Mouse (Mus musculus) liver, adult 2 months (tissue): ENCODE measurements around the gene Klrb1c. TPM values are rescaled to one million over a fixed set of nuclear protein-coding genes. Genes with fewer than 3 reads are reported as not detected.

ENCODE experiments used
- DNase-seq: peaks from one replicate; pipeline ENCODE4 v3.0.0-alpha.2; 2011; ENCODE audit warnings: low read depth, low spot score; ENCODE audit errors: extremely low read depth
- H3K27ac ChIP-seq: fragments of 200-500 bp; replicated peaks from 2 replicates; pipeline ENCODE4 v1.5.1; 2012; ENCODE audit warnings: low read depth, mild to moderate bottlenecking, control low read depth, inconsistent platforms, low read length; ENCODE audit not compliant: insufficient read depth
- H3K27me3 ChIP-seq: fragments of 200-500 bp; 2 replicates; pipeline ENCODE4 v1.6.1; 2012; ENCODE audit warnings: mild to moderate bottlenecking, moderate library complexity, low read length, inconsistent platforms; ENCODE audit not compliant: control insufficient read depth, insufficient read depth
- H3K36me3 ChIP-seq: fragments of 200-500 bp; 2 replicates; pipeline ENCODE4 v1.6.1; 2012; ENCODE audit warnings: low read length, inconsistent platforms; ENCODE audit not compliant: control insufficient read depth, insufficient read depth
- H3K4me1 ChIP-seq: fragments of 200-500 bp; 2 replicates; pipeline ENCODE4 v1.6.1; 2011; ENCODE audit warnings: low read length; ENCODE audit not compliant: control insufficient read depth, insufficient read depth
- H3K4me3 ChIP-seq: fragments of 200-500 bp; 2 replicates; pipeline ENCODE4 v1.5.1; 2011; ENCODE audit warnings: low read depth, mild to moderate bottlenecking, control low read depth, low read length, moderate library complexity; ENCODE audit not compliant: insufficient read depth
- H3K79me2 ChIP-seq: fragments of 200-500 bp; 2 replicates; pipeline ENCODE4 v1.6.1; 2012; ENCODE audit warnings: inconsistent platforms, mild to moderate bottlenecking, low read length, moderate library complexity; ENCODE audit not compliant: control insufficient read depth, insufficient read depth
- H3K9ac ChIP-seq: fragments of 200-500 bp; 2 replicates; pipeline ENCODE4 v1.6.1; 2012; ENCODE audit warnings: low read depth, mild to moderate bottlenecking, control low read depth, inconsistent platforms, low read length
- CTCF ChIP-seq: fragments of 200-500 bp; IDR thresholded peaks from 2 replicates; pipeline ENCODE4 v1.5.1; 2011; ENCODE audit warnings: low read depth, low read length, control low read depth
- POLR2A ChIP-seq: fragments of 200-500 bp; IDR thresholded peaks from 2 replicates; pipeline ENCODE4 v1.6.1; 2011; ENCODE audit warnings: low read length, control low read depth; ENCODE audit not compliant: insufficient read depth; ENCODE audit errors: extremely low read depth
- WGBS: fragments of 180-500 bp; shearing (Covaris S2); methylation state at CpG from one replicate; pipeline ENCODE4 v1.1.7; 2018; 5-methylcytosine and 5-hydroxymethylcytosine counted together
- polyA plus RNA-seq: library from polyadenylated mRNA; depleted of rRNA; stranded (reverse); fragments of >200 nt; gene quantifications from 2 replicates; pipeline ENCODE4 v1.2.3, GENCODE M21; 2012; rRNA removed
- total RNA-seq: library from RNA; depleted of rRNA; stranded (reverse); fragments of >200 nt; gene quantifications from 2 replicates; pipeline ENCODE4 v1.2.3, GENCODE M21; 2014; rRNA removed

Klrb1c gene
- 0.74 and 1.1 TPM in 2 replicates for total RNA-seq
- polyA plus RNA-seq, result 0.13 and 0.17 TPM in 2 replicates

GRCm38 (mm10) chr6:128789115-128789514, at the start of gene Klrb1c:
Klrb1c (minus strand) TSS chr6:128789215.
- Histone ChIP-seq H3K79me2 (no peaks in the 10 kb centered on the region), H3K27me3 (0 out of 2 replicates have a peak, but pooled peaks cover 2% of the 10 kb centered on the region), H3K4me3 (no peak within 1 kb of the TSS), H3K4me1 (no peaks in the 10 kb centered on the region), H3K36me3 (no peaks in the 10 kb centered on the region), H3K9ac (no peak within 1 kb of the TSS), H3K27ac (no peak within 1 kb of the TSS)
- no peak for TF ChIP-seq POLR2A
- no peak for TF ChIP-seq CTCF
- no peak for DNase-seq
- 97% methylated on average over 2 of the region's 2 CpGs for WGBS

- Histone ChIP-seq H3K36me3 (no peaks in the 10 kb centered on the region), H3K9ac (peak overlapping the region; percentile 35), H3K4me3 (peak overlapping the region; percentile 36), H3K27me3 (peaks cover 2% of the 10 kb centered on the region; the same call in 1 of the 2 replicates), H3K27ac (no peak overlapping the region), H3K79me2 (no peaks in the 10 kb centered on the region), H3K4me1 (peaks cover 6% of the 10 kb centered on the region; the same call in 1 of the 2 replicates)
- TF ChIP-seq CTCF, result no peak
- 9% methylated on average over 14 of the region's 14 CpGs for WGBS
- no peak for DNase-seq
Observed at GRCm38 (mm10) chr6:128837454-128838341, 48.7 kb upstream of the Klrb1c start.

GRCm38 (mm10) chr6:128836955-128837334, 47.9 kb upstream of the Klrb1c start:
- WGBS, result 86% methylated on average over 6 of the region's 6 CpGs
- DNase-seq, result no peak
- no peaks in the 10 kb centered on the region for H3K36me3 ChIP-seq
- 0 out of 2 replicates have a peak, but pooled peaks cover 4% of the 10 kb centered on the region for H3K4me1 ChIP-seq
- no peak overlapping the region for H3K4me3 ChIP-seq
- no peak for TF ChIP-seq CTCF
- no peak for TF ChIP-seq POLR2A
- no peaks in the 10 kb centered on the region for H3K79me2 ChIP-seq
- H3K27ac ChIP-seq, result no peak overlapping the region
- peaks cover 2% of the 10 kb centered on the region; the same call in 1 of the 2 replicates for H3K27me3 ChIP-seq
- H3K9ac ChIP-seq, result no peak overlapping the region

GRCm38 (mm10) chr6:128836191-128836954, 47.4 kb upstream of the Klrb1c start:
- H3K27ac ChIP-seq, result no peak overlapping the region

GRCm38 (mm10) chr6:128835571-128835970, 46.6 kb upstream of the Klrb1c start:
- H3K4me1 ChIP-seq, result 0 out of 2 replicates have a peak, but pooled peaks cover 4% of the 10 kb centered on the region
- H3K27ac ChIP-seq, result no peak overlapping the region
- peak; percentile 71 for DNase-seq
- no peak overlapping the region for H3K9ac ChIP-seq
- H3K4me3 ChIP-seq, result no peak overlapping the region
- H3K36me3 ChIP-seq, result no peaks in the 10 kb centered on the region
- no peak for TF ChIP-seq CTCF
- WGBS, result 41% methylated on average over 4 of the region's 4 CpGs
- peaks cover 2% of the 10 kb centered on the region; the same call in 1 of the 2 replicates for H3K27me3 ChIP-seq
- H3K79me2 ChIP-seq, result no peaks in the 10 kb centered on the region

More at GRCm38 (mm10) chr6:128836191-128836954, 47.4 kb upstream of the Klrb1c start:
- no peak for DNase-seq
- Histone ChIP-seq H3K4me1 (0 out of 2 replicates have a peak, but pooled peaks cover 4% of the 10 kb centered on the region), H3K36me3 (no peaks in the 10 kb centered on the region), H3K79me2 (no peaks in the 10 kb centered on the region), H3K4me3 (no peak overlapping the region), H3K9ac (no peak overlapping the region), H3K27me3 (peaks cover 2% of the 10 kb centered on the region; the same call in 1 of the 2 replicates)
- TF ChIP-seq POLR2A (no peak), CTCF (no peak)
- WGBS, result 48% methylated on average over 8 of the region's 8 CpGs
